Mouse (Mus musculus): Measurements from ENCODE around the gene Nrp2. TPM values are rescaled to one million over a fixed set of nuclear protein-coding genes. Genes with fewer than 3 reads are reported as not detected.

Nrp2 gene
- polyA plus RNA-seq, 1 experiment: 17.1 TPM

- DNase-seq: no peak
- WGBS: 72% methylated on average over 8 of the region's 8 CpGs
- no peaks in the 10 kb centered on the region for H3K36me3 ChIP-seq (ENCODE audit: control insufficient read depth, insufficient read depth, low read length)
- H3K27me3 ChIP-seq (replicated peaks; ENCODE audit: control insufficient read depth, insufficient read depth, low read length): no peaks in the 10 kb centered on the region
- no peak for TF ChIP-seq POLR2A (IDR thresholded peaks at IDR 0.05; ENCODE audit: low read depth, low read length)
- no peak for TF ChIP-seq CTCF (conservative IDR thresholded peaks at IDR 0.05; ENCODE audit: insufficient read depth, insufficient read length, low read depth, low read length)
- no peak overlapping the region for H3K27ac ChIP-seq (ENCODE audit: insufficient read depth, low read depth, low read length)
- no peak overlapping the region for H3K4me3 ChIP-seq (ENCODE audit: insufficient read depth, low read depth, low read length)
- peaks cover 7% of the 10 kb centered on the region for H3K4me1 ChIP-seq (ENCODE audit: control insufficient read depth, insufficient read depth, low read length)
Observed at GRCm38 (mm10) chr1:62752055-62752454, 49.0 kb downstream of the Nrp2 start.

GRCm38 (mm10) chr1:62752661-62753333, 49.7 kb downstream of the Nrp2 start:
- Histone ChIP-seq H3K36me3 (ENCODE audit: control insufficient read depth, insufficient read depth, low read length) (no peaks in the 10 kb centered on the region), H3K4me3 (ENCODE audit: insufficient read depth, low read depth, low read length) (no peak overlapping the region), H3K27ac (ENCODE audit: insufficient read depth, low read depth, low read length) (no peak overlapping the region), H3K27me3 (replicated peaks; ENCODE audit: control insufficient read depth, insufficient read depth, low read length) (no peaks in the 10 kb centered on the region), H3K4me1 (ENCODE audit: control insufficient read depth, insufficient read depth, low read length) (peaks cover 7% of the 10 kb centered on the region)
- WGBS: 90% methylated on average over 7 of the region's 7 CpGs
- no peak for DNase-seq
- no peak for TF ChIP-seq CTCF (conservative IDR thresholded peaks at IDR 0.05; ENCODE audit: insufficient read depth, insufficient read length, low read depth, low read length)
- TF ChIP-seq POLR2A (IDR thresholded peaks at IDR 0.05; ENCODE audit: low read depth, low read length): no peak

- peaks cover 7% of the 10 kb centered on the region for H3K4me1 ChIP-seq (ENCODE audit: control insufficient read depth, insufficient read depth, low read length)
- no peaks in the 10 kb centered on the region for H3K27me3 ChIP-seq (replicated peaks; ENCODE audit: control insufficient read depth, insufficient read depth, low read length)
- H3K27ac ChIP-seq (ENCODE audit: insufficient read depth, low read depth, low read length): no peak overlapping the region
- TF ChIP-seq CTCF (conservative IDR thresholded peaks at IDR 0.05; ENCODE audit: insufficient read depth, insufficient read length, low read depth, low read length): no peak
- no peak for TF ChIP-seq POLR2A (IDR thresholded peaks at IDR 0.05; ENCODE audit: low read depth, low read length)
- H3K4me3 ChIP-seq (ENCODE audit: insufficient read depth, low read depth, low read length): no peak overlapping the region
- DNase-seq: no peak
- WGBS: 68% methylated on average over 8 of the region's 8 CpGs
- no peaks in the 10 kb centered on the region for H3K36me3 ChIP-seq (ENCODE audit: control insufficient read depth, insufficient read depth, low read length)
Observed at GRCm38 (mm10) chr1:62754066-62754835, 51.2 kb downstream of the Nrp2 start.

- 52% methylated on average over 5 of the region's 5 CpGs for WGBS
- H3K27ac ChIP-seq (ENCODE audit: insufficient read depth, low read depth, low read length): no peak overlapping the region
Observed at GRCm38 (mm10) chr1:62760086-62760485, 57.0 kb downstream of the Nrp2 start.

GRCm38 (mm10) chr1:62760565-62760964, 57.5 kb downstream of the Nrp2 start:
- Histone ChIP-seq H3K27ac (ENCODE audit: insufficient read depth, low read depth, low read length) (no peak overlapping the region), H3K4me3 (ENCODE audit: insufficient read depth, low read depth, low read length) (no peak overlapping the region), H3K27me3 (replicated peaks; ENCODE audit: control insufficient read depth, insufficient read depth, low read length) (no peaks in the 10 kb centered on the region), H3K4me1 (ENCODE audit: control insufficient read depth, insufficient read depth, low read length) (no peaks in the 10 kb centered on the region), H3K36me3 (ENCODE audit: control insufficient read depth, insufficient read depth, low read length) (no peaks in the 10 kb centered on the region)
- WGBS: 63% methylated on average over 17 of the region's 17 CpGs
- DNase-seq: no peak
- TF ChIP-seq CTCF (conservative IDR thresholded peaks at IDR 0.05; ENCODE audit: insufficient read depth, insufficient read length, low read depth, low read length) (no peak), POLR2A (IDR thresholded peaks at IDR 0.05; ENCODE audit: low read depth, low read length) (no peak)

More at GRCm38 (mm10) chr1:62760086-62760485, 57.0 kb downstream of the Nrp2 start:
- no peaks in the 10 kb centered on the region for H3K36me3 ChIP-seq (ENCODE audit: control insufficient read depth, insufficient read depth, low read length)
- no peak overlapping the region for H3K4me3 ChIP-seq (ENCODE audit: insufficient read depth, low read depth, low read length)
- no peaks in the 10 kb centered on the region for H3K27me3 ChIP-seq (replicated peaks; ENCODE audit: control insufficient read depth, insufficient read depth, low read length)
- no peaks in the 10 kb centered on the region for H3K4me1 ChIP-seq (ENCODE audit: control insufficient read depth, insufficient read depth, low read length)
- DNase-seq: no peak
- no peak for TF ChIP-seq POLR2A (IDR thresholded peaks at IDR 0.05; ENCODE audit: low read depth, low read length)

- Histone ChIP-seq H3K36me3 (ENCODE audit: control insufficient read depth, insufficient read depth, low read length) (no peaks in the 10 kb centered on the region), H3K4me1 (ENCODE audit: control insufficient read depth, insufficient read depth, low read length) (no peaks in the 10 kb centered on the region), H3K27ac (ENCODE audit: insufficient read depth, low read depth, low read length) (no peak overlapping the region), H3K27me3 (replicated peaks; ENCODE audit: control insufficient read depth, insufficient read depth, low read length) (no peaks in the 10 kb centered on the region), H3K4me3 (ENCODE audit: insufficient read depth, low read depth, low read length) (no peak overlapping the region)
- WGBS: 90% methylated on average over 4 of the region's 4 CpGs
- TF ChIP-seq CTCF (conservative IDR thresholded peaks at IDR 0.05; ENCODE audit: insufficient read depth, insufficient read length, low read depth, low read length): no peak
- no peak for TF ChIP-seq POLR2A (IDR thresholded peaks at IDR 0.05; ENCODE audit: low read depth, low read length)
- DNase-seq: no peak
Observed at GRCm38 (mm10) chr1:62763779-62764178, 60.7 kb downstream of the Nrp2 start.

GRCm38 (mm10) chr1:62765171-62765570, 62.1 kb downstream of the Nrp2 start:
- H3K36me3 ChIP-seq (ENCODE audit: control insufficient read depth, insufficient read depth, low read length): no peaks in the 10 kb centered on the region
- TF ChIP-seq POLR2A (IDR thresholded peaks at IDR 0.05; ENCODE audit: low read depth, low read length) (no peak), CTCF (conservative IDR thresholded peaks at IDR 0.05; ENCODE audit: insufficient read depth, insufficient read length, low read depth, low read length) (no peak)
- no peak for DNase-seq
- WGBS: 81% methylated on average over 7 of the region's 7 CpGs
- no peak overlapping the region for H3K4me3 ChIP-seq (ENCODE audit: insufficient read depth, low read depth, low read length)
- H3K27me3 ChIP-seq (replicated peaks; ENCODE audit: control insufficient read depth, insufficient read depth, low read length): no peaks in the 10 kb centered on the region
- H3K27ac ChIP-seq (ENCODE audit: insufficient read depth, low read depth, low read length): no peak overlapping the region
- H3K4me1 ChIP-seq (ENCODE audit: control insufficient read depth, insufficient read depth, low read length): no peaks in the 10 kb centered on the region

All from kidney, adult 2 months (tissue).